Mouse (Mus musculus) C2C12 (cell line): ENCODE results near the gene Scgb1c1.
"Not testable (repeated sequence)": the region's sequence is repeated elsewhere in the genome, so short reads cannot be mapped to it uniquely, and the experiment has no call there.

Experiments
- CEBPB ChIP-seq: IDR thresholded peaks from one replicate; pipeline ENCODE4 v1.6.1; 2011; ENCODE audit warnings: low read depth, mild to moderate bottlenecking, control low read depth, moderate library complexity
- CTCF ChIP-seq: IDR thresholded peaks from one replicate; pipeline ENCODE4 v1.5.1; 2011; ENCODE audit not compliant: control insufficient read depth, insufficient read depth, insufficient read length
- MAX ChIP-seq: IDR thresholded peaks from one replicate; pipeline ENCODE4 v1.6.1; 2011; ENCODE audit warnings: mild to moderate bottlenecking, control low read depth
- MYOD1 ChIP-seq: IDR thresholded peaks from one replicate; pipeline ENCODE4 v1.6.1; 2011; ENCODE audit warnings: low read depth; ENCODE audit not compliant: control insufficient read depth, insufficient read length
- MYOG ChIP-seq: IDR thresholded peaks from one replicate; pipeline ENCODE4 v1.6.1; 2011; ENCODE audit not compliant: control insufficient read depth, insufficient read length; ENCODE audit errors: extremely low read depth
- USF1 ChIP-seq: IDR thresholded peaks from one replicate; pipeline ENCODE4 v1.6.1; 2011; ENCODE audit warnings: low read depth, mild to moderate bottlenecking, control low read depth, moderate library complexity

GRCm38 (mm10) chr7:140890636-140891035 lies 45.3 kb downstream of the Scgb1c1 start:
- TF ChIP-seq CTCF, MYOD1, MAX, MYOG, CEBPB, USF1: not testable (repeated sequence)
